Mouse (Mus musculus) liver, embryonic 14.5 days (tissue): ENCODE results near the gene Slc6a18.

Source experiments
- CTCF ChIP-seq: IDR thresholded peaks from 2 replicates; pipeline ENCODE4 v1.5.1; 2016; ENCODE audit warnings: antibody characterized with exemption, low read depth, control low read depth
- EP300 ChIP-seq: IDR thresholded peaks from 2 replicates; pipeline ENCODE4 v1.6.1; 2016; ENCODE audit warnings: antibody characterized with exemption, low read depth

DNA sequence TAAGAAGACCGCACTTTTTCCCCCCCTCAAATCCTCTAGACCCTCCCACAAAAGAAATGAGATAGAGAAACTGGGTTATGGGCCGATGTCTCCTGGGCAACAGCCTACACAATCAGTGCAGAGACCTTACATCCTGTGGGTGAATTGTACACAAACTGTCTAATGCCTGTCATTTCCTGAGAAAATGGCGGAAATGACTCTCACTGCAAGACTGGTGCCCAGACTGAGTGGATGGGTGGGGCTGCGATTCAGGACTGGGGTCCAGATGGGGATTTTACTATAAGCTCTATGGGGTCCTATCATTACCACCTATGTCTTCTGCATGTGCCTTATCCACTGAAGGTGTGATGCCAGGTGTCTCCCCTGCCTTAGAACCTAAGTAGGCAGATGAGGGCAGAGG lies 25.0 kb upstream of the Slc6a18 start:
- TF ChIP-seq EP300 (no peak), CTCF (no peak)
